Mouse (Mus musculus) kidney, adult 11 months (tissue): ENCODE results near the gene Stat2.
"Not testable (repeated sequence)": the region's sequence is repeated elsewhere in the genome, so short reads cannot be mapped to it uniquely, and the experiment has no call there.

ENCODE experiments used
- DNase-seq: peaks from one replicate; pipeline ENCODE4 v3.0.0; 2022

The Stat2 gene

DNA sequence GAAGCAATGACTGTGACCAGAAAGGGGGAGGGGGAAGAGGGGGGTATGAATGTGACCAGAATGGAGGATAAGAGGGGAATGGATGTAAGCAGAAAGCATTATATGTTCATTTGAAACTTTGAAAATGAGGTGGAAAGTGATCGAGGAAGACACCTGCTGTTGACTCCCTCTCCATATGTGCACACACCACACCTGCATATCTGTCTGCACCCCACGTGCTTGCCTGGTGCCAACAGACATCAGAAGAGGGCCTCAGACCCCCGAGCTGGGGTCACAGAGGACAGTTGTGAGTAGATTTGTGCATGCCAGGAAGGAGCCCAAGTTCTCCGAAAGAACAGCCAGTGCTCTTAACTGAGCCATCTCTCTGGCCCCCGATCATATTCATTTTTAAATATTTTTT is 10.4 kb upstream of the Stat2 start:
- DNase-seq = no peak

DNA sequence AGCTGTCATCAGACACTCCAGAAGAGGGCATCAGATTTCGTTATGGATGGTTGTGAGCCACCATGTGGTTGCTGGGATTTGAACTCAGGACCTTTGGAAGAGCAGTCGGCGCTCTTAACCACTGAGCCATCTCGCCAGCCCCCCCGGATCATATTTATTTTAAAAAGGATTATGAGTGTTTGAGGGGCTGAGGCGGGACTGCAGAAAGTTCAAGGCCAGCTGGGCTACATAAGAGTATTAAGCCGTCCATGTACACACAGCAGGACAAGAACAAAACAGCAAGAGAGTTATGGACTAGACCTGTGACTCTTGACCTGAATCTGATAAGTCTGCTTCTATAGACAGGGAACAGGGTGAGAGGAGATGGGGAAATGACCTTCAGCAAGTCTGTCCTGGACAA is 10.0 kb upstream of the Stat2 start:
- DNase-seq = not testable (repeated sequence)

DNA sequence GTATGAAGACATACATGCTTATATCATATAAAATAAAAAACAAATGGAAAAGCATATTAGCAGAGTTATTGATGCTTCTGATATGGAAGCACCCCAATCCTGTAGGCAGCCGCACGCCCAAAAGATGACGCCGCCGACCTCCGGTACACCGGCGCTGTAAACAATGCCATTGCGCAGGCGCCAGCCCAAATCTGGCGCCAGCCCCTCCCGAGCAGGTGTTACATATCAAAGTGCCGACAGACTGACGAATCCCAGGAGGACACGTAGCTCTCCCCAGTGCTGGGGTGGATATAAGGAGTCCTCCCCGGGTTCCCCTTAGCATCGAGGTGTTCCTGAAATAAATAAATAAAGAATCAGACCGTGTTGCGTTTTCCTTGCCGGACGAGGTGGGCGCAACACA is 8.1 kb upstream of the Stat2 start:
- no peak for DNase-seq

DNA sequence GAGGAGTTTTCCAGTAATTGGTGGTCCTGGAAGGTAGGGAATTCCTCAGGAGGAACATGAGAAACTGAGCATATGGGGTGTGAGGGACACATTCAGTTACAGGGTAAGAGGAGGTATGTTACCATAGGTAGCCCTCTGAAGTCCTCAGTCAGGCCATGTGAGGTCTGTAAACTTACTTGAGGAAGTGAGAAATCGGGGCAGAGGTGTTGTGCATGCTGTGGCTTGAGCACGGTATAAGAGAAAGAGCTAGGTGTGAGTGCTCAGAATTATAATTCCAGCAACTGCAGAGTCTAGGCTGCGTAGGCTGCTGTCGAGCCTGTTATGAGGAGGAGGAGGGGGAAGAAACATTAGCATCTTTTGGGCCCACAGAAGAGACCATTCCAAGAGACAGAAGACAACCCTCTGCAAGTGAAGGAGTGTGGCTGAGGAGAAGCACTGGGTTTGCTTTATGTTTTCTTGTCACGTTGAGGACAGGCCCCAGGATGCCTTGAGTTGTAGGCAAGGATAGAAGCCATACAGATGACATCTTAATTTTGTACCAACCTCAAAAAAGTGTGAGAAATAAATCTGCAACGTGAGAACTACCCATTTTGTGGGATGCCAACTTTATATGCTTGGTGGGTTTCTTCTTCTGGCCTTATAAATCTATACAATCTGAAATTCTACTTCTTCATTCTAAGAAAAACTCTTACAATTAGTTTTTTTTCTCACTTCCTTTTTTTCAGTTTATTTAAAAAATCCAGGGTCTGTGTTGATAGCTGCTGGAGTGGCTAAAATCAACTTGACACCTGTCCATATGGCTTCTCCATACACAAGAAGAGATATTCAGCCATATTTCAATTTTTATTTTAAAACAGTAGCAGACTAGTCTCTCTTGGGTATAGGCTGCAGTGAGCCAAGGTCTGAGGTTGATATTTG is 6.7 kb upstream of the Stat2 start:
- DNase-seq = no peak

DNA sequence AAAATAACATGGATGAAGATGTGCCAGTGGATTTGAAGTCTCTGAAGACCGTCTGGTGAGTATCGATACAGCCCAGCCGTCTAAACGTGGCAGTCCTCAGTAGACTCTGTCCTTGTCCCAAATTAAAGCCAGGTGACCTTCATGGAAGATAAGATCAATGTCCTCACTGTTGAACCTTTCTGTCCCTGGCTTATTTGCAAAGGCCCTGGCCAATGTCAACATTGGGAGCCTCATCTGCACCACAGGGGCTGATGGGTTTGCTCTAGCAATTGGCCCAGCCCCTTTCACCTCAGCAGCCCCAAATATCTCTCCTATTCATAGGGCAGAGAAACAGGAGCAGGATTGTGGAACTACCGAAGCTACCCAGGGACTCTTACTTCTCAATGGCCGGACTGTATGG is 2.0 kb upstream of the Stat2 start, which contains the start of gene Apof:
Gene Apof, plus strand, starts transcription at position 301 of the 400 bp plus-strand sequence.
- no peak for DNase-seq

DNA sequence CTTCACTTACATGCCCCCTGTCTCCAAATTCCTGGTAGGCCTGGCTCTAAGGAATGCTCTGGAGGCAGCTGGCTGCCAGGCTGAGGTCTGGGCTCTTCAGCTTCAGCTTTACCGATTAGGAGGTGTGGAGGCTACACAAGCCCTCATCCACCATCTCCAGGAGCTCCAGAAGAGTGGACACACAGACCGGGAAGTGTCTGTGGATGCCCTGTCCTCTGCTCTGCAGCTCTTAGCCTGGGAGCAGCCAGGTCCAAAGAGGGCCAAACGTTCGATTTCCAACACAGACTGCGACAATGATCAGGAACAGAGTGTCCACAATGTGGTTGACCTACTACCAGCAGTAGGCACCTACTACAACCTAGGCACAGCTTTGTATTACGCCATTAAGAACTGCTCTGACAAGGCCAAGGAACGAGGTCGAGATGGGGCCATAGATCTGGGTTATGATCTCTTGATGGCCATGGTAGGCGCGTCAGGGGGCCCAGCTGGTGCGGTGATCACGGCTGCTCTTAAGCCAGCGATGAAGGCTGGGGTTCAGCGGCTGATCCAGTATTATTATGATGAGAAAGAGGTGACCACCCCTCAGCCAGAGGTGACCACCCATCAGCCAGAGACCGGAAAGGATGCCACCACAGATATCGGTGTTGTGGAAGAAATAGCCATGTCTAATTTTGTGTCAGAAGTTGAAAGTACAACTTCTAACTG is 1.0 kb upstream of the Stat2 start:
- no peak for DNase-seq

DNA sequence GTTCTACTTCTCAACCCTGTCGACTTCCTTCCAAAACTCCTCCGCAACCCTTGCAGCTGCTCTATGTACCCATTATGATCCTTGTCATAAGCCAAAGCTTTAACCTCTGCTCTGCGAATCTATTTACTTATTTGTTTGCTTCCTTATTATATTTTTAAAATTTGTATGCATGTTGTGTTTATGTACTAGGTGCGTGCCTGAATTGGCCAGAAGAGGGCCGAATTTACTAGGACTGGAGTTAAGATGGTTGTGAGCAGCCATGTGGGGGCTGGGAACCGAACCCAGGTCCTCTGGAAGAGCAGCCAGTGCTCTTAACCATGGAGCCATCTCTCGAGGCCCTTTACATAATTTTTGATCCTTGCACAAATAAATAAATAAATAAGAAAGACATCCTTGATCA is 507 bp downstream of the Stat2 start:
- DNase-seq = no peak

DNA sequence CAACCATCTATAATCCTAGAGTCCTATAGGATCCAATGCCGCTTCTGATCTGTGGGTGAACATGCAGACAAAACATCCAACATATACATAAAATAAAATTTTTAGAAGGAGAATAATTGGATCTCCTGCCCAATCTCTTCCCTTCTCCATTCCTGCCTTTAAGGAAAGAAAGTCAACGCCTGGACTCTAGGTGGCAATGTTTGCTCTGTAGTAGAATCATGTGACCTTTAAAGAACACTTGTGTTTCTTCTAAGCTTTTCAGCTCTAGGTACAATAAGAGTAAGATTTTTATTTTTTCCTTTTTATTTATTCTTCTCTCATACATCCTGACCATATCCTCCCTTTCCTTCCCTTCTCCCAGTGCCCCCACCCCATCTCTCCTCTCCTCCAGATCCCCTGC is 1.5 kb downstream of the Stat2 start:
- DNase-seq = no peak

DNA sequence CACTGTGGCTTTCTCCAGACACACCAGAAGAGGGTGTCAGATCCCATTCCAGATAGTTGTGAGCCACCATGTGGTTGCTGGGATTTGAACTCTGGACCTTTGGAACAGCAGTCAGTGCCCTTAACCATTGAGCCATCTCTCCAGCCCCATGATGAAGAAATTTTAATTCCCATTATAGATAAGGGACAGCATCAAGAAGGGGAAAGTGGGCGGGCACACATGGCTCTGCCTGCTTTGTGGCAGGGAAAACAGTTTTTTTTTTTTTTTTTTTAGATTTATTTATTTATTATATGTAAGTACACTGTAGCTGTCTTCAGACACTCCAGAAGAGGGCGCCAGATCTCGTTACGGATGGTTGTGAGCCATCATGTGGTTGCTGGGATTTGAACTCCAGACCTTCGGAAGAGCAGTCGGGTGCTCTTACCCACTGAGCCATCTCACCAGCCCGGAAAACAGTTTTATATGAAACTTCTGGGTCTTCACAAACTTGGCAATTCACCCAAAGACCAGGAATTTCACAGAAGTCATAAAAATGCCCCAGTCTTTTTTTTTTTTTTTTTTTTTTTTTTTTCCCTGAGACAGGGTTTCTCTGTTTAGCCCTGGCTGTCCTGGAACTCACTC is 2.6 kb downstream of the Stat2 start:
- DNase-seq = not testable (repeated sequence)

DNA sequence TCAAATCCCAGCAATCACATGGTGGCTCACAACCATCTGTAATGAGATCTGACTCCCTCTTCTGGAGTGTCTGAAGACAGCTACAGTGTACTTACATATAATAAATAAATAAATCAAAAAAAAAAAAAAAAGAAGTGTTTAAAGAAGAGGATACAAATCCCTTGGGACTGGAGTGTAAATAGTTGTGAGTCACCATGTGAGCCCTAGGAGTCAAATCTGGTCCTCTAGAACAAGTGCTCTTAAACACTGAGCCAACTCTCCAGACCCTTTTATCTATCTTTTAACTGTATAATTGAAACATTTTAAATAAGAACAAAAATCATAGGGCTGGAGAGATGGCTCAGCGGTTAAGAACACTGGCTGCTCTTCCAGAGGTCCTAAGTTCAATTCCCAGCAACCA is 5.0 kb downstream of the Stat2 start:
- not testable (repeated sequence) for DNase-seq

DNA sequence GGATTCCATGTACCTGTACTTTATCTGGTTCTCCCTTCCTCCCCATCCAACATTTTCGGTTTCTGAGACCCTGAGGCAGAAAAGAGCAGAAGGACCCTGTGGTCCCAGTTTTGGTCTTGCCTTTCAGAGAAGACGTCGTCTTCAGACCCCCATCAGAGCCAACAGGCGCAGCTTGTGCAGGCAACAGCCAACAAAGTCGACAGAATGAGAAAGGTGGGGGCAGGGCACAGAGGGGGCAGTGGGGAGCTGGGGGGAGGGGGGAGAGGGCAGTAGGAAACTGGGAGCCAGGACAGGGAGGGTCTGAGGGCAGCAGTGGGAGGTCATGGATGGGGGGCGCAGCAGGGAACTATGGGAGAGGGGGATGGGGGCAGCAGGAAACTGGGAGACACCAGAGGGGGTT is 7.8 kb downstream of the Stat2 start:
- no peak for DNase-seq

DNA sequence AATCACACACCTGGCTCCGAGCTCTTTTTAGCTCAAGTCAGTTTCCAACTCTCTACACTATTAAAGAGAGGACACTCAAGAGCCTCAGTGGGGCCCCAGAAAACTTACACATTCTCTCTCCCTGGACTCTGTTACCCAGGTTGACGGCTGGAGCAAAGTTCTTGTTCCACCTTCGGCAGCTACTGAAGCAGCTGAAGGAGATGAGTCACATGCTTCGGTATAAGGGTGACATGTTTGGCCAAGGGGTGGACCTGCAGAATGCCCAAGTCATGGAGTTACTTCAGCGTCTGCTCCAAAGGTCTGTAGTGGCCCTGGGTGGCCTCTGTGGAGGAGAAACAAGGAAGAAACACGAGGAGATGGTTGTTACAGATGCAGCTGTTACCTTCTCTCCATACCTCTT is 10.6 kb downstream of the Stat2 start:
- peak; percentile 61 for DNase-seq

DNA sequence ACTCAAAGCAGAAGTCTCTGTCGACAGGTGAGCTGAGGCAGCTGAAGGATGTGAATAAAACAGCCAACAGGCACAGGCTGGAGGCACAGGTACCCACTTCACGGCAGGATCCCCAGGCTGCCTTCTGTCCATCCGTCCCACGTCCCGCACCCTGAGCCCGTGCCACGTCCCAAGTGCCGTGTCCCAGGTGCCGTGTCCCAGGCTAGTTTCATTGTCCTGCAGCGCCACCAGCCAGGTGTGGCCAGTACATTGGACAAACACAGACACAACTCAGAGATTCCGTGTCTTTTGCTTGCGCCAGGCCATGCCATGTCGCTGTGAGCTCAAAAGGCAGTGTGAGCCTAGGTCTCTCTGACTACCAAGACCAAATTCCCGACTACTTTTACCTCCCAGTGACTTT is 11.3 kb downstream of the Stat2 start:
- no peak for DNase-seq

DNA sequence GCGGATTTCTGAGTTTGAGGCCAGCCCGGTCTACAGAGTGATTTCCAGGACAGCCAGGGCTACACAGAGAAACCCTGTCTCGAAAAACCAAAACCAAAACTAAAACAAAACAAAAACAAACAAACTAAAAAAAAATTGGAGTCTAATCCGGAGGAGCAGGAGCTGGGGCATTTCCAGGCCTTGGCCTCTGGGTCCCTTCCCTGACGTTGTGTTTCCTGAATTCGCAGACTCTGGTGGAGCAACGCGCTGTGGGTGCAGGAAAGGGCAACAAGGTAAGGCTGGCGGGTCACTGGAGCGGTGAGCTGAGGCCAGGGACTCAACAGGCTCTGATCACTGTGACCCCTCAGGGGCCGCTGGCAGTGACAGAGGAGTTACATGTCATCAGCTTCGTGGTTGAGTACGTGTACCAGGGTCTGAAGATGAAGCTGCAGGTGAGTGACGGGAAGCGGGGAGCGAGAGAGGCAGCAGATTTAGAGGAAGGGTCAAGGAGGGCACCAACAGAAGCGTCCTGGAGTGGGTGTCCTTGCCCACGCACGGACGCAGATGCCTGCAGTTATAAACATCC is 12.6 kb downstream of the Stat2 start:
- peak; percentile 23 for DNase-seq

DNA sequence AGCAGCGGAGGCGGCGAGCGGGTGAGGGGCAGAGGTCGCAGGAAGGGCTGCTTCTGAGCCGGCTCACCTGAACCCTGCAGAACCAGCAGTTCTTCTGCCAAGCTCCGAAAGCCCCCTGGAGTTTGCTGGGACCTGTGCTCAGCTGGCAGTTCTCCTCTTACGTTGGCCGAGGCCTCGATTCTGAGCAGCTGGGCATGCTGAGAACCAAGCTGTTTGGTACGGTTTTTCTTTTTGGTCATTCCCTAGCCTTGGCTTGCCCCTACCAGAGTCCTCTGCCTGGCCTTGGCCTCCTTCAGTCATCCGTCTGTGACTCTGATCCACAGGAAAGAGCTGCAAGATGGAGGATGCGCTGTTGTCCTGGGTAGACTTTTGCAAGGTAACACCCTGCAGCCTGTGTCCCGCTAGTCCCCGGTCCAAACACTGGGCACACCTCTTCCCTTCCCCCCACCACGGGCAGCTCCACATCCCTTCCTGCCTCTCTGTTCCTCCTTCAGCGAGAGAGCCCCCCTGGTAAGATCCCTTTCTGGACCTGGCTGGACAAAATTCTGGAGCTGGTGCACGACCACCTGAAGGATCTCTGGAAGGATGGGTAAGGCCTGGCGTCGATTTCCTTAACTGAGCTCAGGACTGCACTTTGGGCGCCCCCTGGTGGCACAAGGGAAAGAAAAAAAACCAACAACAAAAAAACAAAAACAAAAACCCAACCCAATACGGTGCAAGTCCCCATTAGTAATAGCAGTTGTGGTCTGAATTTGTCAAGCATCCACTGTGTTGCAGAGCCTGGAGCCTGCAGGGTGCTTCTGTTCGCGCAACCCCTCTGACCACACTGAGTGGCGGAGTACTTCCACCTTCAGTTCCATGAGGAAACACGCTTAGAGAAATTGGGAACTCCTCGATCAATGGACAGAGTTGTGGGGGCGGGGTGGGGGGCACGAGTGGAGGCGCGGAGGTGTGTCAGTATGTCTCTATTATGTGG is 13.5 kb downstream of the Stat2 start:
- peak; percentile 45 for DNase-seq

DNA sequence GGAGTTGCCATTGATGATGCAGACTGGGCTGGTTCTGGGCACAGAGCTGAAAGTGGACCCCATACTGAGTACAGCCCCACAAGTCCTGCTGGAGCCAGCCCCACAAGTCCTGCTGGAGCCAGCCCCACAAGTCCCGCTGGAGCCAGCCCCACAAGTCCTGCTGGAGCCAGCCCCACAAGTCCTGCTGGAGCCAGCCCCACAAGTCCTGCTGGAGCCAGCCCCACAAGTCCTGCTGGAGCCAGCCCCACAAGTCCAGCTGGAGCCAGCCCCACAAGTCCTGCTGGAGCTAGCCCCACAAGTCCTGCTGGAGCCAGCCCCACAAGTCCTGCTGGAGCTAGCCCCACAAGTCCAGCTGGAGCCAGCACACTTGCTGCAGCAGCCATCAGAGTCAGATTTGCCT is 20.2 kb downstream of the Stat2 start:
- not testable (repeated sequence) for DNase-seq

DNA sequence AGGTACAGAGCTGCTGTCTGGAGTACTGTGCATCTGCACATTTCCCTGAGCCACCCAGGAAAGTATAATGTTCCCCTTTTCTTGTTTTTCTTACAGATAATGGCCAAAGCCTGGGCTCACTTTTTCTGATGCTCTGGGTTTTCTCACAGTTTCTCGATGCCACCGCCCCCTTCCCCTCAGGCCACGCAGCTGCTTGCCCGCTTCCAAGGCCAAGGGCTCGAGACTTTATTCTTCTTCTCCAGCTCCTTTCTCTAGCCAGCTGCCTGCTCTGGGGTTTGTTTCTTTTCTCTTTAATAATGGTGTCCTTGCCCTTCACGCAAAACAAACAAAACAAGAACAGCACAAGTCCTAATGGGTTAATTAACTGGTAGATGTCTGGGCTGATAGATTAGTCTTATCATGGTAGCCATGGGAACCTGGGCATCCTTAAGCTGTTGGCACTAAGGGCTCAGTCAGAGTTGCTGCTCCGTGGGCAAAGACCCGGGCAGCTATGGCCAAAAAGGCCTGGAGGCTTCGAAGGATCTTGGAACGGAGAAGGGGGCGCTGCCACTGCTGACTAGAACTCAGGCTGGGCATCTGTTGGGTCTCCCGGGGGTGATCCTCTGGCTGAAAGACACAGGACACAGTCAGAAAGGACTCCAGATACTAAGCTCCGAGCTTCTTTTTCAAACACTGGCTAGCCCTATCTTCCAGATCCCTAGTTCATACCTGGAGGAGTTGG is 26.2 kb downstream of the Stat2 start:
- no peak for DNase-seq

DNA sequence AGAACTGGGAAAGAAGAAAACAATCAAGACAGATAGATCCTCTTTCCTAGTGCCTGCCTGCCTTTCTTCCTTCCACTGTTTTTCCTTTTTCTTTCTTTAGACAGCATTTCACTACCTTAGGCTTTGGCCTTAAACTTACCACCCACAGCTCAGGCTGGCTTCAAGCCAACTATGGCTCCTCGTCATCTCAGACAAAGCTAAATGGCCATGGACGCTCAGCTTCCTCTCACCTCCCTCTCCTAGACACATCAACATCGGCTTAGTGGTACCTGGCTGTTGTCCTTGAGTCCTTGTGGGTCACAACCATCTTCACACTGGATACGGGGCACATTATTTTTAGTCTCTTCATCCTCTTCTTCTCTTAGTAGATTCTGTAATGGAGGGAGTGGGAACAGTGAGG is 26.9 kb downstream of the Stat2 start:
- DNase-seq = no peak

DNA sequence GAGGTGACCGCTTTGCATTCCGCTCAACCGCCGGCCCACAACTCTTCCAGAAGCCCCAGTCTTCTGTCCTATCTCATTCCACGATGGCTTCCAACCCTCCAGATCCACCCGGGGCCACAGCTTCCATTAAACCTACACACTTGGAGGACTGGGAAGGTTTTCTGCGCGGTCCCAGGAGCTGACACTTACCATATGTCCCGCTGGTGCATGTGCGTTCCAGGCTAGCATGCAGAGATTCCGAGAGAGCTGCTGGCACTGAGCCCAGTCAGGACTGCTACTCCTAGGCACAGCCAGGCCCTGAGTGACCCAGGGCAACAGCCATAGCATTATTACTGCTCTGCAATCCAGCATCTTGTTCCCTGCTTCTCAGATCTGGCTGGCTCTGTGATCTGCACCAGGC is 27.3 kb downstream of the Stat2 start:
- no peak for DNase-seq

DNA sequence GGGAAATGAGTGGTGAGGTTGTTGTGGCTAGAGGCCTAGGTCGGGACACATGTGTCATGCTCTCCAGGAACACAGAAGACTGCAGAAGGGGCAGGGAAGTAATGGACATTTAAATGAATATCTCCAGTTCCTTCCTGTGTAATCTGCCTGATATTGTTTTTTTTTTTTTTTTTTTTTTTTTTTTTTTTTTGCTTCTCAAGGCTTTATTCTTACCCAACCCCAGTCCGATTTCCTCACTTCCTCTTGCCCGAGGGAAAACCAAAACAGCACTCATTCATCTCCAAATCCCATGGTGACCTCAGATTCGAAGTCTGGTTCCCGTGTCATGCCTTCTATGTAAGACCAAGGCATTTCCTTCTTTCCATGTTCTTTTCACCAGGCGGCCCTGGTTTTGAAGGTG is 27.9 kb downstream of the Stat2 start:
- DNase-seq = no peak

DNA sequence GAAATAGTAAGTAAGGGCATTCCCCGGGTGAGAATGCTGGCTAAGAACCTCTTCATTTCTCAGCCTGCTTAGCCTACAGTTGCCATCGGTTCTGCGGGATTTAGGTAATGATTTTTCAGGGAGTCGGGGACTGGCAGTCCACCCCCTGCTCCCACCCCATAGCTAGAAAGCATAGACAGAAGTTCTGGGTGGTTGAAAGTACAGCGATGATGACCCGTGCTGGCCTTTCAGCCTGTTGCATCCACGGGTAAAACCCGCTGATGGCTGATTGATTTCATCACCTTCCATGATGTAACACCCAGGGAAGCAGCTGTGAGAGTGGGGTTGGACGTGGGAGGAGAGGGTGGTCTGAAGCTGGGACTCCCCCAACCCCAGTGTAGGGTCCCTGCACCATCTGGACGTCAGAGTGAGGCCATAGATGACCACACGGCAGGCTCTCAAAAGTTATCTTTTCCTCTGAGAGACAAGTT is 28.4 kb downstream of the Stat2 start, which contains the start of gene Il23a:
Gene Il23a, minus strand, starts transcription at position 51 of the 470 bp plus-strand sequence.
- DNase-seq = no peak
